Mouse (Mus musculus): ENCODE data around the gene Agpat1. TPM values are rescaled to one million over a fixed set of nuclear protein-coding genes. Genes with fewer than 3 reads are reported as not detected.

Agpat1 gene
- polyA plus RNA-seq, 1 experiment from 2014 or later: 74.8 TPM

DNA sequence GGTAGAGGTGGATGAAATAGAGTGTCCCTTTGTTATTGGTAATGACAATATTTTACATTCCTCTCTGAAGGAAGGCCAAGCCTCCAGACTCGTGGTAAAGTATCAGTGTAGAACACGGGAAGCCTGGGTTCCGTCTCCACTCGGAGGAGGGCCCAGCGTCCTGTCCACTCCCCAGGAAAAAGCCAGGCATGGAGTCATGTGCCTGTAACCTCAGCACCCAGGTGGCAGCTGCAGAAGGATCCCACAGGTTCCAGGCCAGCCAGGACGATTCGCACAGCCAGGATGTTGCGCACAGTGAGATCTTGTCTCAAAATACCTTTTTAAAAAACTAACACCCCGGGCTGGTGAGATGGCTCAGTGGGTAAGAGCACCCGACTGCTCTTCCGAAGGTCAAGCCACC is 40.7 kb upstream of the Agpat1 start:
- H3K9ac ChIP-seq (ENCODE audit: low read length): no peak overlapping the region
- no peak overlapping the region for H3K27ac ChIP-seq (replicated peaks; ENCODE audit: low read depth, low read length)
- ATAC-seq (ENCODE audit: insufficient number of reproducible peaks, low FRiP score, low TSS enrichment, low read depth) (no peak), DNase-seq (ENCODE audit: low spot score) (no peak)
- no peak overlapping the region for H3K4me2 ChIP-seq (ENCODE audit: low read depth, severe bottlenecking)
- no peaks in the 10 kb centered on the region for H3K9me3 ChIP-seq (ENCODE audit: control insufficient read depth, low read length)
- H3K36me3 ChIP-seq (ENCODE audit: control insufficient read depth, insufficient read depth, low read length): no peaks in the 10 kb centered on the region
- peaks cover 14% of the 10 kb centered on the region; the same call in 1 of the 2 replicates for H3K4me1 ChIP-seq (ENCODE audit: control insufficient read depth, insufficient read depth, low read length)
- peaks cover 2% of the 10 kb centered on the region for H3K27me3 ChIP-seq (ENCODE audit: control insufficient read depth, insufficient read depth, low read length)
- H3K4me3 ChIP-seq (ENCODE audit: low read depth, low read length): no peak overlapping the region
- 75% methylated on average over 11 of the region's 11 CpGs for WGBS

DNA sequence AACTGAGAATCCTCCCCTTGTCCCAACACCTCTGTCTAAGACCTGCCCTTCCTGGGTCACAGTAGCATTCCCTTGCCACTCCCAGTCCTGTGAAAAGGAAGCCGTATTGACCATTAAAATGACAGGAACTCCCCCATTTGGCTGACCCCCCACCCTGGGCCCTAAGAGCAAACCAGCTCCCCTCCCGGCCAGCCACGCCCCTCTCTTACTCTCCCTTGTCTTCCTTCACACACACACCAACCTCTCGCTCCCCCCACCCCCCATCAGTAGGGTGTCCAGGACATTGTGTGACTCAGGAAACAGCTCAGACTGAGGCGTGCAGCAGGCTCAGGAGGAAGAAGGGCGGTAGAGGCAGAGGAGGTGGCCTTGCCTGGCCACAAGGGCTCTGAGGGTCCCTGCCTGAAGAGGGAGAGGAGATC is 40.0 kb upstream of the Agpat1 start, which contains the start of gene Notch4:
Gene Notch4 (plus strand): TSS at position 266 of the 419 bp plus-strand sequence.
- WGBS: 3% methylated on average over 6 of the region's 6 CpGs
- H3K27ac ChIP-seq (replicated peaks; ENCODE audit: low read depth, low read length): no peak within 1 kb of the TSS
- no peak within 1 kb of the TSS for H3K4me3 ChIP-seq (ENCODE audit: low read depth, low read length)
- peak within 1 kb of the TSS; percentile 27 for H3K4me2 ChIP-seq (ENCODE audit: low read depth, severe bottlenecking)
- peak within 1 kb of the TSS; percentile 27; the same call in 1 of the 2 replicates for H3K9ac ChIP-seq (ENCODE audit: low read length)
- ATAC-seq (ENCODE audit: insufficient number of reproducible peaks, low FRiP score, low TSS enrichment, low read depth): no peak
- H3K36me3 ChIP-seq (ENCODE audit: control insufficient read depth, insufficient read depth, low read length): no peaks in the 10 kb centered on the region
- peaks cover 2% of the 10 kb centered on the region for H3K27me3 ChIP-seq (ENCODE audit: control insufficient read depth, insufficient read depth, low read length)
- no peak for DNase-seq (ENCODE audit: low spot score)
- peaks cover 14% of the 10 kb centered on the region; the same call in 1 of the 2 replicates for H3K4me1 ChIP-seq (ENCODE audit: control insufficient read depth, insufficient read depth, low read length)
- no peaks in the 10 kb centered on the region for H3K9me3 ChIP-seq (ENCODE audit: control insufficient read depth, low read length)

DNA sequence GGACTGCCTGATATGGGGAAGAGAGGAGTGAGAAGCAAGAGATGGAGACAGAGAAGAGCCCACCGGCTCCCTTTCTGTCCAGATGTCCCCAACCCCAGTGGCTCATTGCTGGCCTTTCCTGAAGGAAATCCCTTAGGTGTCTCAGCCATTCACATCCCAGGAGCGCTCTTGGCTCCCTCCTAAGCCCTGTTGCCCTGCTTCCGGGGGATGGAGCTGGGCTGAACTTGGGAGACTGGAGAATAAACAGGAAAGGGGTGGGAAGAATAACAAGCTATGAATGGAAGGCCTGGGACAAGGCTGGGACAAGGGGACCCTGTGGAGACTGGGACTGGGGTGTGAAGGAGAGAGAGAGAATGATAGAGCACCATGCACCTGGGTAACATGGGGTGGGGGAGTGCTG is 39.3 kb upstream of the Agpat1 start:
- Histone ChIP-seq H3K4me1 (ENCODE audit: control insufficient read depth, insufficient read depth, low read length) (peaks cover 14% of the 10 kb centered on the region; the same call in 1 of the 2 replicates), H3K27me3 (ENCODE audit: control insufficient read depth, insufficient read depth, low read length) (peaks cover 2% of the 10 kb centered on the region), H3K9me3 (ENCODE audit: control insufficient read depth, low read length) (no peaks in the 10 kb centered on the region), H3K27ac (replicated peaks; ENCODE audit: low read depth, low read length) (no peak overlapping the region), H3K36me3 (ENCODE audit: control insufficient read depth, insufficient read depth, low read length) (no peaks in the 10 kb centered on the region), H3K4me3 (ENCODE audit: low read depth, low read length) (no peak overlapping the region), H3K9ac (ENCODE audit: low read length) (no peak overlapping the region), H3K4me2 (ENCODE audit: low read depth, severe bottlenecking) (0 out of 2 replicates have a peak overlapping the region, but pooled peaks have one; percentile 10)
- 23% methylated on average over 3 of the region's 3 CpGs for WGBS
- DNase-seq (ENCODE audit: low spot score) (no peak), ATAC-seq (ENCODE audit: insufficient number of reproducible peaks, low FRiP score, low TSS enrichment, low read depth) (no peak)

DNA sequence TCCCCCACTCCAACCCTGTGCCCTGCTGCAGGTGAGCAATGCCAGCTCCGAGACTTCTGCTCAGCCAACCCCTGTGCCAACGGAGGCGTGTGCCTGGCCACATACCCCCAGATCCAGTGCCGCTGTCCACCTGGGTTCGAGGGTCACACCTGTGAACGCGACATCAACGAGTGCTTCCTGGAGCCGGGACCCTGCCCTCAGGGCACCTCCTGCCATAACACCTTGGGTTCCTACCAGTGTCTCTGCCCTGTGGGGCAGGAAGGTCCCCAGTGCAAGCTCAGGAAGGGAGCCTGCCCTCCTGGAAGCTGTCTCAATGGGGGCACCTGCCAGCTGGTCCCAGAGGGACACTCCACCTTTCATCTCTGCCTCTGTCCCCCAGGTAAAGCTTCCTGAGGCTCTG is 36.8 kb upstream of the Agpat1 start:
- Histone ChIP-seq H3K9me3 (ENCODE audit: control insufficient read depth, low read length) (no peaks in the 10 kb centered on the region), H3K9ac (ENCODE audit: low read length) (no peak overlapping the region), H3K4me2 (ENCODE audit: low read depth, severe bottlenecking) (no peak overlapping the region), H3K4me1 (ENCODE audit: control insufficient read depth, insufficient read depth, low read length) (peaks cover 14% of the 10 kb centered on the region; the same call in 1 of the 2 replicates), H3K27me3 (ENCODE audit: control insufficient read depth, insufficient read depth, low read length) (peaks cover 2% of the 10 kb centered on the region), H3K27ac (replicated peaks; ENCODE audit: low read depth, low read length) (no peak overlapping the region), H3K4me3 (ENCODE audit: low read depth, low read length) (no peak overlapping the region), H3K36me3 (ENCODE audit: control insufficient read depth, insufficient read depth, low read length) (no peaks in the 10 kb centered on the region; the same call in 1 of the 2 replicates)
- WGBS: 66% methylated on average over 9 of the region's 9 CpGs
- DNase-seq (ENCODE audit: low spot score): no peak
- ATAC-seq (ENCODE audit: insufficient number of reproducible peaks, low FRiP score, low TSS enrichment, low read depth): no peak

DNA sequence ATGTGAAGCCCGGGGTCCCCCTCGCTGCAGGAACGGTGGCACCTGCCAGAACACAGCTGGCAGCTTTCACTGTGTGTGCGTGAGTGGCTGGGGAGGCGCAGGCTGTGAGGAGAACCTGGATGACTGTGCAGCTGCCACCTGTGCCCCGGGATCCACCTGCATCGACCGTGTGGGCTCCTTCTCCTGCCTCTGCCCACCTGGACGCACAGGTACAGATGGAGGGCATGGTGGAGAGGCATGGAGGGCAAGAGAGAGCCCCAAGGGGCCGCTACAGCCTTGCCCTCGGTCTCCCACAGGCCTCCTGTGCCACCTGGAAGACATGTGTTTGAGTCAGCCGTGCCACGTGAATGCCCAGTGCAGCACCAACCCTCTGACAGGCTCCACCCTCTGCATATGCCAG is 35.6 kb upstream of the Agpat1 start:
- H3K4me3 ChIP-seq (ENCODE audit: low read depth, low read length): no peak overlapping the region
- no peak overlapping the region for H3K27ac ChIP-seq (replicated peaks; ENCODE audit: low read depth, low read length)
- WGBS: 78% methylated on average over 12 of the region's 13 CpGs
- no peak overlapping the region for H3K4me2 ChIP-seq (ENCODE audit: low read depth, severe bottlenecking)
- no peaks in the 10 kb centered on the region for H3K9me3 ChIP-seq (ENCODE audit: control insufficient read depth, low read length)
- DNase-seq (ENCODE audit: low spot score): no peak
- H3K27me3 ChIP-seq (ENCODE audit: control insufficient read depth, insufficient read depth, low read length): peaks cover 2% of the 10 kb centered on the region
- no peak overlapping the region for H3K9ac ChIP-seq (ENCODE audit: low read length)
- H3K36me3 ChIP-seq (ENCODE audit: control insufficient read depth, insufficient read depth, low read length): no peaks in the 10 kb centered on the region; the same call in 1 of the 2 replicates
- peaks cover 14% of the 10 kb centered on the region; the same call in 1 of the 2 replicates for H3K4me1 ChIP-seq (ENCODE audit: control insufficient read depth, insufficient read depth, low read length)
- ATAC-seq (ENCODE audit: insufficient number of reproducible peaks, low FRiP score, low TSS enrichment, low read depth): no peak

DNA sequence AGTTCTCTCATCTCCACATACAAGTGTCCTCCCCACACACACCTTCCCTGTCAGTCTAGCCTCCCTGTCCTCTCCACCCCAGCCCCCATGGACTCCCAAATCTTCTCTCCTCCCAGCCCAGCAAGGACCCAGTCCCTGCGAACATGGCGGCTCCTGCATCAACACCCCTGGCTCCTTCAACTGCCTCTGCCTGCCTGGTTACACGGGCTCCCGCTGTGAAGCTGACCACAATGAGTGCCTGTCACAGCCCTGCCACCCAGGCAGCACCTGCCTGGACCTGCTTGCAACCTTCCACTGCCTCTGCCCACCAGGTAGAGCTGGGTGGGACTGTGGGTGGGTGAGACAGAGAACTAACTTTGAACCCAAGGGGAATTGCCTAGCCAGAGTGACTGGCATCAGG is 34.1 kb upstream of the Agpat1 start:
- ATAC-seq (ENCODE audit: insufficient number of reproducible peaks, low FRiP score, low TSS enrichment, low read depth) (no peak), DNase-seq (ENCODE audit: low spot score) (no peak)
- H3K4me2 ChIP-seq (ENCODE audit: low read depth, severe bottlenecking): no peak overlapping the region
- peaks cover 2% of the 10 kb centered on the region for H3K27me3 ChIP-seq (ENCODE audit: control insufficient read depth, insufficient read depth, low read length)
- H3K4me1 ChIP-seq (ENCODE audit: control insufficient read depth, insufficient read depth, low read length): 0 out of 2 replicates have a peak, but pooled peaks cover 2% of the 10 kb centered on the region
- H3K4me3 ChIP-seq (ENCODE audit: low read depth, low read length): no peak overlapping the region
- no peak overlapping the region for H3K27ac ChIP-seq (replicated peaks; ENCODE audit: low read depth, low read length)
- no peaks in the 10 kb centered on the region; the same call in 1 of the 2 replicates for H3K36me3 ChIP-seq (ENCODE audit: control insufficient read depth, insufficient read depth, low read length)
- H3K9me3 ChIP-seq (ENCODE audit: control insufficient read depth, low read length): no peaks in the 10 kb centered on the region
- WGBS: 71% methylated on average over 4 of the region's 4 CpGs
- H3K9ac ChIP-seq (ENCODE audit: low read length): no peak overlapping the region

DNA sequence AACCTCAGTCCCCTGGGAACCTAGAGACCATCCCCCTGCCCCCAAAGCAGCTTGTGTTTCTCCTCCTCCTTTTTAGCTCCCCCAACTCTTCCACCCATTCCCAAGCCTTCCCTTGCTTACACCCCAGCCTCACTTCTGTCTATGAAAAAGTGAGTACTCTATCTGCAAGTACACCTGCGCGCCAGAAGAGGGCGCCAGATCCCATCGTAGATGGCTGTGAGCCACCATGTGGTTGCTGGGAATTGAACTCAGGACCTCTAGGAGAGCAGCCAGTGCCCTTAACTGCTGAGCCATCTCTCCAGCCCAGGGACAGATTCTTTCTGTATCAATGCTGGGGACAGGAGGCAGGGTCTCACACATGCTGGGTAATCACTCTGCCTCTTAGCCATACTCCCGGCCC is 32.2 kb upstream of the Agpat1 start:
- no peak for ATAC-seq (ENCODE audit: insufficient number of reproducible peaks, low FRiP score, low TSS enrichment, low read depth)
- WGBS: 15% methylated on average over 5 of the region's 5 CpGs

DNA sequence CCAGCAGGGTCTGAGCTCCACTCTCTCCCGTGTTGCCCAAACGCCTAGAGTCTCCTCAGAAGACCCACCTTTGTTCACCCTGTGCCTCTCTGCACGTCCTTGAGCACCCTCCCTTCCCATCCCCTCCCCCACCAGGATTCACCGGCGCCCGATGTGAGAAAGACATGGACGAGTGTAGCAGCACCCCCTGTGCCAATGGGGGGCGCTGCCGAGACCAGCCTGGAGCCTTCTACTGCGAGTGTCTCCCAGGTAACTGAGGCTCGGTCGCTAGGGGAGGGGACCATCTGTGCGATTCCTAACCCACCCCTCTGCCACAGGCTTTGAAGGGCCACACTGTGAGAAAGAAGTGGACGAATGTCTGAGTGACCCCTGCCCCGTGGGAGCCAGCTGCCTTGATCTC is 31.7 kb upstream of the Agpat1 start:
- H3K27ac ChIP-seq (replicated peaks; ENCODE audit: low read depth, low read length): no peak overlapping the region
- no peaks in the 10 kb centered on the region for H3K27me3 ChIP-seq (ENCODE audit: control insufficient read depth, insufficient read depth, low read length)
- no peaks in the 10 kb centered on the region for H3K9me3 ChIP-seq (ENCODE audit: control insufficient read depth, low read length)

More for the DNA sequence above, 32.2 kb upstream of the Agpat1 start:
- no peaks in the 10 kb centered on the region for H3K27me3 ChIP-seq (ENCODE audit: control insufficient read depth, insufficient read depth, low read length)
- DNase-seq (ENCODE audit: low spot score): no peak
- H3K36me3 ChIP-seq (ENCODE audit: control insufficient read depth, insufficient read depth, low read length): no peaks in the 10 kb centered on the region; the same call in 1 of the 2 replicates
- H3K4me3 ChIP-seq (ENCODE audit: low read depth, low read length): no peak overlapping the region
- H3K27ac ChIP-seq (replicated peaks; ENCODE audit: low read depth, low read length): no peak overlapping the region
- H3K9ac ChIP-seq (ENCODE audit: low read length): no peak overlapping the region
- H3K4me1 ChIP-seq (ENCODE audit: control insufficient read depth, insufficient read depth, low read length): 0 out of 2 replicates have a peak, but pooled peaks cover 2% of the 10 kb centered on the region
- no peaks in the 10 kb centered on the region for H3K9me3 ChIP-seq (ENCODE audit: control insufficient read depth, low read length)
- H3K4me2 ChIP-seq (ENCODE audit: low read depth, severe bottlenecking): no peak overlapping the region

DNA sequence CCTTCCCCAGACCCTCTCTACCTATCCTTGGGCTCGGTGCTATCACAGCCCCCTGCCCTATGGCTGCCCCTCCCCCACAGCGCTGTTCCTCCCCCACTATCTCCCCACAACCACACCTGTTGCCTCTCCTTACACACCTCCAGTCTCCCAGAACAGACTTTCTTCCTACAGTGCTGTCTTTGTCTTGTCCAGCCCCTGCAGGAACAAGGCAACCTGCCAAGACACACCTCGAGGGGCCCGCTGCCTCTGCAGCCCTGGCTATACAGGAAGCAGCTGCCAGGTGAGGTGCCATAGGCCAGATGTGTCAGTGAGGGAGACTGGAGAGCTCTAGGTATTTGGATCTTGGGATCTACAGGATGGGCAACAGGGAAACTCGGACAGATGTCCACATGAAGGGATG is 27.5 kb upstream of the Agpat1 start:
- Histone ChIP-seq H3K27me3 (ENCODE audit: control insufficient read depth, insufficient read depth, low read length) (no peaks in the 10 kb centered on the region), H3K9me3 (ENCODE audit: control insufficient read depth, low read length) (no peaks in the 10 kb centered on the region), H3K27ac (replicated peaks; ENCODE audit: low read depth, low read length) (no peak overlapping the region), H3K36me3 (ENCODE audit: control insufficient read depth, insufficient read depth, low read length) (no peaks in the 10 kb centered on the region), H3K9ac (ENCODE audit: low read length) (no peak overlapping the region; the same call in 1 of the 2 replicates), H3K4me1 (ENCODE audit: control insufficient read depth, insufficient read depth, low read length) (0 out of 2 replicates have a peak, but pooled peaks cover 2% of the 10 kb centered on the region), H3K4me2 (ENCODE audit: low read depth, severe bottlenecking) (no peak overlapping the region), H3K4me3 (ENCODE audit: low read depth, low read length) (no peak overlapping the region)
- ATAC-seq (ENCODE audit: insufficient number of reproducible peaks, low FRiP score, low TSS enrichment, low read depth) (no peak), DNase-seq (ENCODE audit: low spot score) (no peak)
- 68% methylated on average over 5 of the region's 5 CpGs for WGBS

More for the DNA sequence above, 31.7 kb upstream of the Agpat1 start:
- no peak for ATAC-seq (ENCODE audit: insufficient number of reproducible peaks, low FRiP score, low TSS enrichment, low read depth)
- Histone ChIP-seq H3K36me3 (ENCODE audit: control insufficient read depth, insufficient read depth, low read length) (no peaks in the 10 kb centered on the region; the same call in 1 of the 2 replicates), H3K4me3 (ENCODE audit: low read depth, low read length) (no peak overlapping the region), H3K4me2 (ENCODE audit: low read depth, severe bottlenecking) (no peak overlapping the region), H3K4me1 (ENCODE audit: control insufficient read depth, insufficient read depth, low read length) (0 out of 2 replicates have a peak, but pooled peaks cover 2% of the 10 kb centered on the region), H3K9ac (ENCODE audit: low read length) (no peak overlapping the region)
- 12% methylated on average over 15 of the region's 15 CpGs for WGBS
- DNase-seq (ENCODE audit: low spot score): no peak
